Mouse (Mus musculus): Measurements from ENCODE around the gene 3110082J24Rik.
A peak's percentile ranks its signal among the peaks of the same experiment; 100 is the strongest.

The 3110082J24Rik gene

GRCm38 (mm10) chr5:30105668-30106300, at the start of gene 3110082J24Rik:
TSS of gene 3110082J24Rik (minus strand) at chr5:30106086.
- DNase-seq (ENCODE audit: low read depth), result no peak

GRCm38 (mm10) chr5:30155395-30155792, 49.5 kb upstream of the 3110082J24Rik start:
- DNase-seq (ENCODE audit: low read depth), result no peak

GRCm38 (mm10) chr5:30154474-30155394, 48.8 kb upstream of the 3110082J24Rik start, which contains the start of the genes Hadha and Hadhb:
TSS of gene Hadha (minus strand) at chr5:30155162.
TSS of gene Hadhb (plus strand) at chr5:30155248.
- DNase-seq (ENCODE audit: low read depth), result peak; percentile 76

GRCm38 (mm10) chr5:30154013-30154412, 48.1 kb upstream of the 3110082J24Rik start:
- peak; percentile 23 for DNase-seq (ENCODE audit: low read depth)

GRCm38 (mm10) chr5:30153222-30153621, 47.3 kb upstream of the 3110082J24Rik start:
- DNase-seq (ENCODE audit: low read depth), result no peak

- DNase-seq (ENCODE audit: low read depth), result no peak
Measured at GRCm38 (mm10) chr5:30152413-30152812, 46.5 kb upstream of the 3110082J24Rik start.

GRCm38 (mm10) chr5:30152007-30152406, 46.1 kb upstream of the 3110082J24Rik start:
- no peak for DNase-seq (ENCODE audit: low read depth)

- DNase-seq (ENCODE audit: low read depth), result no peak
Measured at GRCm38 (mm10) chr5:30148133-30148920, 42.4 kb upstream of the 3110082J24Rik start.

- DNase-seq (ENCODE audit: low read depth), result no peak
Measured at GRCm38 (mm10) chr5:30146526-30146925, 40.6 kb upstream of the 3110082J24Rik start.

- DNase-seq (ENCODE audit: low read depth), result no peak
Measured at GRCm38 (mm10) chr5:30138193-30138592, 32.3 kb upstream of the 3110082J24Rik start.

GRCm38 (mm10) chr5:30137271-30137670, 31.4 kb upstream of the 3110082J24Rik start:
- no peak for DNase-seq (ENCODE audit: low read depth)

- DNase-seq (ENCODE audit: low read depth), result no peak
Measured at GRCm38 (mm10) chr5:30135711-30136231, 29.9 kb upstream of the 3110082J24Rik start.

- DNase-seq (ENCODE audit: low read depth), result no peak
Measured at GRCm38 (mm10) chr5:30132173-30132572, 26.3 kb upstream of the 3110082J24Rik start.

GRCm38 (mm10) chr5:30131246-30131645, 25.4 kb upstream of the 3110082J24Rik start:
- DNase-seq (ENCODE audit: low read depth), result no peak

GRCm38 (mm10) chr5:30128680-30129079, 22.8 kb upstream of the 3110082J24Rik start:
- DNase-seq (ENCODE audit: low read depth), result no peak

GRCm38 (mm10) chr5:30127921-30128597, 22.2 kb upstream of the 3110082J24Rik start:
- no peak for DNase-seq (ENCODE audit: low read depth)

- no peak for DNase-seq (ENCODE audit: low read depth)
Measured at GRCm38 (mm10) chr5:30126756-30127155, 20.9 kb upstream of the 3110082J24Rik start.

- DNase-seq (ENCODE audit: low read depth), result peak; percentile 34
Measured at GRCm38 (mm10) chr5:30125587-30125986, 19.7 kb upstream of the 3110082J24Rik start.

- no peak for DNase-seq (ENCODE audit: low read depth)
Measured at GRCm38 (mm10) chr5:30122481-30122880, 16.6 kb upstream of the 3110082J24Rik start.

- no peak for DNase-seq (ENCODE audit: low read depth)
Measured at GRCm38 (mm10) chr5:30120106-30120505, 14.2 kb upstream of the 3110082J24Rik start.

- no peak for DNase-seq (ENCODE audit: low read depth)
Measured at GRCm38 (mm10) chr5:30119163-30119562, 13.3 kb upstream of the 3110082J24Rik start.
